8 mouse cellular contexts compared by ENCODE assay signal in the genomic region with DNA sequence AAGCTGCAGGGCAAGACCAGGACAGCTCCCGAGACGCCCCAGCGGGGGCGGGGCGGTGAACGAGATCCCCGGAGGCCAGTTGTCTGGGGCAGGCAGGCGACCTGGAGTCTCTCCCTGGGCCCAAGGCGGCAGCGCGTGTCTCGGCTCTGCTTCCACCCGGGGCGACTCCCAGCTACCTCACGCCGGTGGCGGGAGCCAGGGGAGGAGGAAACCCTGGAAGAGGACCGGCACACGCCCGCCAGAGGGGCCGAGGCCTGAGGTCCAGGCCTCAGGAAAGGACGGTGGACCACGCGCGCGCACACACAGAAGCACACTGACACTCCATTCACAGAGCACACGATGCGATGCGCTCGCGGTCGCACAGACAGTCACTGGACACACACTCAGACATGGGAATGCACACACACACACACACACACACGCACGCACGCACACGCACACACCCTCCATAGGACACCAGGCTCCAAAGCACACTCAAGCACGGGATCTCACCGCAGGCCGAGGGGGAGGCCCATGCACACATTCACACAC. TPM values are rescaled to one million over a fixed set of nuclear protein-coding genes. Genes with fewer than 3 reads are reported as not detected.
DNase-seq lines count a peak whose midpoint lies in the region; ATAC-seq and TF ChIP-seq lines count a peak whose summit lies in the region.

No protein-coding gene starts in this region.

- no peaks in the 10 kb centered on the region for H3K4me1 ChIP-seq in embryonic fibroblast, embryonic 13.5 days (ENCODE audit: control insufficient read depth, insufficient read depth, low read length)
- H3K4me1 ChIP-seq in limb, embryonic 12.5 days (replicated peaks): peaks cover 38% of the 10 kb centered on the region
- peaks cover 11% of the 10 kb centered on the region; the same call in 1 of the 2 replicates for H3K4me1 ChIP-seq in midbrain, embryonic 14.5 days (ENCODE audit: control insufficient read depth, insufficient read depth, low read length)

- intact Hi-C loops in heart, postnatal 36 days (cut with DNase I): loop anchor here (5.0 to 10.0 kb wide), 2 partner anchors 404 to 472 kb away; no protein-coding TSS in a partner anchor
- intact Hi-C loops in left cerebral cortex, postnatal 25 days (cut with DNase I): loop anchor here (2.0 to 10.0 kb wide), 4 partner anchors 312 to 584 kb away; no protein-coding TSS in a partner anchor

- 1% methylated on average over 36 of the region's 39 CpGs for WGBS in limb, embryonic 12.5 days
- WGBS in midbrain, embryonic 14.5 days: under 1% methylated on average over 39 of the region's 39 CpGs

- TF ChIP-seq POLR2A in embryonic fibroblast, embryonic 13.5 days (IDR thresholded peaks at IDR 0.05; ENCODE audit: low read depth, low read length): 0 out of 2 replicates have a peak, but pooled peaks have one; percentile 12

- H3K4me2 ChIP-seq in limb, embryonic 12.5 days: peak overlapping the region; percentile 98
- H3K4me2 ChIP-seq in midbrain, embryonic 14.5 days (ENCODE audit: low read length): peak overlapping the region; percentile 99

- H3K9me3 ChIP-seq in limb, embryonic 12.5 days: no peaks in the 10 kb centered on the region
- H3K9me3 ChIP-seq in midbrain, embryonic 14.5 days (ENCODE audit: control insufficient read depth, low read length): no peaks in the 10 kb centered on the region

- no peaks in the 10 kb centered on the region for H3K36me3 ChIP-seq in limb, embryonic 12.5 days
- no peaks in the 10 kb centered on the region for H3K36me3 ChIP-seq in midbrain, embryonic 14.5 days (ENCODE audit: control insufficient read depth, insufficient read depth, low read length)

- no peak for ATAC-seq in limb, embryonic 12.5 days (ENCODE audit: insufficient number of reproducible peaks, insufficient read depth, low FRiP score, low TSS enrichment, low read depth)
- no peak for ATAC-seq in midbrain, embryonic 14.5 days (ENCODE audit: low FRiP score, low TSS enrichment)

- peak; percentile 69 to 73 for DNase-seq in urinary bladder, adult 18-20 months (ENCODE audit: low spot score in 2 of 2)
- no peak for DNase-seq in urinary bladder, postnatal 10 days (ENCODE audit: low spot score)
- DNase-seq in heart, postnatal 36 days: peak; percentile 40 to 53
- DNase-seq in midbrain, embryonic 14.5 days: peak; percentile 53
- DNase-seq in layer of hippocampus, adult 18-20 months (ENCODE audit: low spot score in 2 of 2): no peak
- DNase-seq in left cerebral cortex, postnatal 25 days (ENCODE audit: low spot score in 2 of 2): no peak

- TF ChIP-seq CTCF in embryonic fibroblast, embryonic 13.5 days (IDR thresholded peaks at IDR 0.05; ENCODE audit: borderline replicate concordance, insufficient read depth, low read length): no peak

- H3K9ac ChIP-seq in limb, embryonic 12.5 days (replicated peaks): peak overlapping the region; percentile 84
- H3K9ac ChIP-seq in midbrain, embryonic 14.5 days (replicated peaks; ENCODE audit: low read length): peak overlapping the region; percentile 68

- peaks cover 47% of the 10 kb centered on the region for H3K27me3 ChIP-seq in limb, embryonic 12.5 days
- H3K27me3 ChIP-seq in midbrain, embryonic 14.5 days (ENCODE audit: control insufficient read depth, insufficient read depth, low read length): peaks cover 22% of the 10 kb centered on the region

- no peak overlapping the region for H3K27ac ChIP-seq in embryonic fibroblast, embryonic 13.5 days (ENCODE audit: insufficient read depth, low read length)
- 0 out of 2 replicates have a peak overlapping the region, but pooled peaks have one; percentile 23 for H3K27ac ChIP-seq in limb, embryonic 12.5 days
- no peak overlapping the region for H3K27ac ChIP-seq in midbrain, embryonic 14.5 days (replicated peaks; ENCODE audit: low read depth, low read length)

- H3K4me3 ChIP-seq in embryonic fibroblast, embryonic 13.5 days (ENCODE audit: insufficient read depth, low read length): peak overlapping the region; percentile 41
- H3K4me3 ChIP-seq in limb, embryonic 12.5 days (replicated peaks): peak overlapping the region; percentile 71
- peak overlapping the region; percentile 59 for H3K4me3 ChIP-seq in midbrain, embryonic 14.5 days (replicated peaks; ENCODE audit: low read depth, low read length)

RNA-seq across cellular contexts. Expression of a gene that starts 1.7 kb away (rescaled TPM):
- polyA plus RNA-seq in embryonic fibroblast, embryonic 13.5 days (2011; ENCODE audit: insufficient read length, low read depth, missing spikeins): 2.0 and 2.8 TPM in 2 replicates
- 1 to 10 TPM; 4.3 to 5.9 TPM for total RNA-seq in heart, postnatal 36 days (2021)
- 18.0 and 19.8 TPM in 2 replicates for polyA plus RNA-seq in limb, embryonic 12.5 days (2016; fragmentation: Nextera tagmentation; extraction: Ambion mirVana)
- 18.0 and 20.8 TPM in 2 replicates for polyA plus RNA-seq in midbrain, embryonic 14.5 days (2014; fragmentation: Nextera tagmentation; extraction: Ambion mirVana)
- total RNA-seq in layer of hippocampus, adult 18-20 months (2021): 10 to 100 TPM; 85.0 to 98.5 TPM
- total RNA-seq in left cerebral cortex, postnatal 25 days (2021): 10 to 100 TPM; 42.8 to 58.1 TPM

RNA-seq across cellular contexts. Expression of a gene that starts 6.9 kb away (rescaled TPM):
- polyA plus RNA-seq in embryonic fibroblast, embryonic 13.5 days (2011; ENCODE audit: insufficient read length, low read depth, missing spikeins): 16.7 and 20.8 TPM in 2 replicates
- 10 to 100 TPM; 28.2 TPM for total RNA-seq in heart, postnatal 36 days (2021)
- 45.1 and 46.9 TPM in 2 replicates for polyA plus RNA-seq in limb, embryonic 12.5 days (2016; fragmentation: Nextera tagmentation; extraction: Ambion mirVana)
- 29.9 and 30.8 TPM in 2 replicates for polyA plus RNA-seq in midbrain, embryonic 14.5 days (2014; fragmentation: Nextera tagmentation; extraction: Ambion mirVana)
- total RNA-seq in layer of hippocampus, adult 18-20 months (2021): 10 to 100 TPM; 27.7 TPM
- total RNA-seq in left cerebral cortex, postnatal 25 days (2021): 10 to 100 TPM; 24.8 to 26.2 TPM

RNA-seq across cellular contexts. Expression of a gene that starts 37.0 kb away (rescaled TPM):
- 35.0 and 40.6 TPM in 2 replicates for polyA plus RNA-seq in embryonic fibroblast, embryonic 13.5 days (2011; ENCODE audit: insufficient read length, low read depth, missing spikeins)
- 10 to 100 TPM; 33.5 to 35.3 TPM for total RNA-seq in heart, postnatal 36 days (2021)
- polyA plus RNA-seq in limb, embryonic 12.5 days (2016; fragmentation: Nextera tagmentation; extraction: Ambion mirVana): 158 and 162 TPM in 2 replicates
- polyA plus RNA-seq in midbrain, embryonic 14.5 days (2014; fragmentation: Nextera tagmentation; extraction: Ambion mirVana): 91.8 and 121 TPM in 2 replicates
- 10 to 100 TPM; 71.4 to 71.5 TPM for total RNA-seq in layer of hippocampus, adult 18-20 months (2021)
- total RNA-seq in left cerebral cortex, postnatal 25 days (2021): 10 to 100 TPM; 66.3 to 70.5 TPM

Comparison
In these comparisons a context has a peak if more than half of its experiments do, and no peak if none do; other contexts are left out.
1. DNase-seq: peak in urinary bladder, adult 18-20 months (2 of 2), heart, postnatal 36 days (2 of 2) and midbrain, embryonic 14.5 days (single experiment); none in urinary bladder, postnatal 10 days (single experiment), layer of hippocampus, adult 18-20 months (0 of 2) and left cerebral cortex, postnatal 25 days (0 of 2).
2. RNA of a gene that starts 1.7 kb away (total RNA-seq): 85.0 to 98.5 TPM in layer of hippocampus, adult 18-20 months and 42.8 to 58.1 TPM in left cerebral cortex, postnatal 25 days; 4.3 to 5.9 TPM in heart, postnatal 36 days; every median in the first group is over 4 times any median in the second.
3. Peak in every context shown above with its lines, with median percentiles within 50 percentile points of each other: H3K4me3 ChIP-seq.